Mouse (Mus musculus) cerebral cortex, adult 2 months (tissue): ENCODE results near the gene Mcmbp.

Experiments
- WGBS: fragments of 180-500 bp; shearing (Covaris S2); methylation state at CpG from one replicate; pipeline ENCODE4 v1.1.7; 2018; 5-methylcytosine and 5-hydroxymethylcytosine counted together

The Mcmbp gene

DNA sequence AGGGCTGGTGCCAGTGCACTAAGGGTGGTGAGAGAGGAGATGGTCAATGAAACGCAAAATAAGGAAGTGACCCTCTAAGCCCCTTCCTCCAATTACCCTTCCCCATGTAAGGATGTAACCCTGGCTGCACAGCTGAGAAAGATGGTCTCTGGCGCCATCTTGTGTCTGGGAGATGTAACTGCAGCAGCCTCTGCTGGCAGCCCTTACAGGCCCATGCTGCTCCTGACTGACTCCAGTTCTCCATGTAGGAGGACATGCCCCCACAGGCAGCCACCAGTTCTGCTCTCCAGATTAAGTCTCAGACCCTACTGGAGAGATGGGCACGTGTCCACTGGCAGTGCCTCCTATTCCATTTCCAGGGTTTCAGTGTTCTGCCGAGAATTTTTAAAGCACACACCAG is 34.6 kb downstream of the Mcmbp start:
- WGBS: 14% methylated on average over 4 of the region's 4 CpGs

- 90% methylated on average over 6 of the region's 6 CpGs for WGBS
Measured at GRCm38 (mm10) chr7:128699959-128700358, 40.3 kb downstream of the Mcmbp start.

DNA sequence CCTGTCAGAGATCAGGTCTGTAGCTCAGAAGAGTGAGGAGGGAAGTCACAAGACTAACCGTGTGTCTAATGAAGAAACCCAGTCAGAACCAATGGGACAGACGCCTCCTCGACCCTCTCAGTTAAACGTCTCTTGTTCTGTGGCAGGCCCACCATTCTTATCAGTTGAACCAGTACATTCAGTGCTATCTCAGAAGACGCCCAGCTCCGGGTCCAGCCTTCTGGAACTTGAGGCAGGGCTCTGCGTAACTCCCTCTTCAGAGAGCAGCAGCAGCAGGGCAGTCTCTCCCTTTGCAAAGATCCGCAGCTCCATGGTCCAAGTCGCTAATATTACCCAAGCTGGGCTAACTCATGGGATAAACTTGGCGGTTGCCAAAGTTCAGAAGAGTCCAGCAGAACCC is 45.4 kb downstream of the Mcmbp start:
- WGBS: 86% methylated on average over 10 of the region's 10 CpGs

DNA sequence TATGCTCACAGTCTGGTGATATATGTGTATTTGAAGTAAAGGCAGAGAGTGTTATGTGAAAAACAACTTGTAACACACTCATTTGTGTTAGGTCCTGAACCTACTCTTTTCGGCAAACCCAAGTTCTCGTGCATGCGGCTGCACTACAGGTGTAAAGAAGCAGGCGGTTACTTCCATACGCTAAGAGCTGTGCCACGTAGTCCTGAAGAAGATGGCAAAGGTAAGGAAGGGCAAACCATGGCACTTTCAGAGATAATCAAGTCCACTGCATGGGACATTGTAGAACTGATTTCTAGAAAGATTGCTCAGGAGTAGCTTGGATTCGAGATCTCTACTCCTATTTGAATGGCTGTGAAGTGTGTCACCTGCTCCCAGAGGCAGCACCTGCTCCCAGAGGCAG is 48.1 kb downstream of the Mcmbp start:
- 81% methylated on average over 7 of the region's 7 CpGs for WGBS

- 28% methylated on average over 7 of the region's 7 CpGs for WGBS
Measured at GRCm38 (mm10) chr7:128690796-128691195, 49.5 kb downstream of the Mcmbp start.

DNA sequence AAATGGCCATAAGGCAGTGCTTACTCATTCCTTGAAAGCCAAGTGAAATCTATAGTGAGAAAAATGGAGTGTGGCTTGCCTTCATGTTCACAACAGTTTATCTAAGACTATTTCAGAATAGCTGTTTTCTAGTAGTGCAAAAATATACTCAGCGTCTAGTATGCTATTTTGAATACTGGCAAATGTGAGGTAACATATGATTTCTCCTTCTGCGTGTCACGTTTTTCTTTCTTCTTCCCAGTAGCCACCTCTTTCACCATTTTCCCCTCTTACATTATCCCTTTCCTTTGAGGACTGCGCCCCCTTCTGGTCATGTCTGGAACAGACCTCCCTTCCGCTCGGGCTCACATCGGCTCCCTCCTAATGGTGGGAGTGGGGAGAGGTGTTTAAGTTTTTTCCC is 50.2 kb downstream of the Mcmbp start:
- 7% methylated on average over 7 of the region's 7 CpGs for WGBS

GRCm38 (mm10) chr7:128689347-128689746 is 50.9 kb downstream of the Mcmbp start:
- 52% methylated on average over 8 of the region's 8 CpGs for WGBS

DNA sequence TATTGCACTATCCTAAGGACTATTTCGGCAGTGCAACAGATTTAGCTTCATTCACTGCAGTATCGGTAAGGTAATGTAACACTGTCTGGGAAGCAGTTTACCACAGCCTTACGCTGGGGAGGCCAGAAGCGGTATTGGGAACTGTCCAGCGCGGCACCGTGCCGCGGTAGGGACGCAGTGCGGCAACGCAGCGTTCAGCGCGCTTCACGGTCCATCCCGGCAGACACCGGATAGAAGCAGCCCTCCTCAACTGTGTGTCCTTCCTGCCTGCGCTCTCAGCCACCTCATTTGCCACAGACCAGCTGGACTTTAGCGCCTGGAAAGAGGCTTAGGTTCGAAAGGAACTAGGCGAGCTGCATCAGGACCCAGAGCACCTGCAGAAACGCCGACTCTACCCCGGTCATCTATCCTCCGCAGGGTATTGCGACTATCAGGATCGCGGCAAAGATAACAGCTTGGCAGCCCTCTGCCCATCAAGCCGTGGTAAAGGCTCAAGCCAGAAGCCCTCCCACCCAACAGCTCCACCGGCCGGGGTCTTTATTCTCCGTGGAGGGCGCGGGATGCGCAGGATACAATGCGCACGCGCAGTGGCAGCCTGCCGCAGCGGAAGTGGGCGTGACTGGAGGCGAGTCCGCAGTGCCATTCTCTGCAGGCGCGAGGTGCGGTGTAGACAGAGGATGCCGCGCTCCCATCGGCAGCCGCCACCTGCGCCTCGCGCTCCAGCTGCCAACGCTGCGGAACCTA is 52.3 kb downstream of the Mcmbp start:
- 58% methylated on average over 56 of the region's 56 CpGs for WGBS

- 86% methylated on average over 3 of the region's 3 CpGs for WGBS
Measured at GRCm38 (mm10) chr7:128678546-128678945, 61.7 kb downstream of the Mcmbp start.

GRCm38 (mm10) chr7:128672408-128673010 is 67.8 kb downstream of the Mcmbp start:
- WGBS: 36% methylated on average over 15 of the region's 15 CpGs

DNA sequence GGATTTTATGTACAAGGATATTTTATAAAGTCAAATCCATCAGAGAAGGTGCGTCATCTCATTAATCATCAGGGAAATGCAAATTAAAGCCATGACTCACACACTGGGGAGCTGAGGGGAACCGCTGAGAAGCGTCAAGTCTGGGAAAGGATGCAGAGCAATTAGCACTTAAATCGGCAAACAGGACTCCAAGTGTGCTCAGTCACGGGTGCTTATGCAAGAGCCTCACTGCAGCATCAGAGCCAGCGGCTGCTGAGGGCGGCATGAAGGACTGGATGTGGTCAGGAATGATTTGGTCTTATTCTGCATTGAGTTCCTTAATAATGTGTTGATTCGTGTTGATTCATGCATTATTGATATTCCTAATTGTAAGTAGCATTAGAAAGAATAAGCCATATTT is 68.3 kb downstream of the Mcmbp start:
- WGBS: 25% methylated on average over 8 of the region's 8 CpGs

- WGBS: 62% methylated on average over 2 of the region's 2 CpGs
Measured at GRCm38 (mm10) chr7:128668831-128669230, 71.5 kb downstream of the Mcmbp start.

DNA sequence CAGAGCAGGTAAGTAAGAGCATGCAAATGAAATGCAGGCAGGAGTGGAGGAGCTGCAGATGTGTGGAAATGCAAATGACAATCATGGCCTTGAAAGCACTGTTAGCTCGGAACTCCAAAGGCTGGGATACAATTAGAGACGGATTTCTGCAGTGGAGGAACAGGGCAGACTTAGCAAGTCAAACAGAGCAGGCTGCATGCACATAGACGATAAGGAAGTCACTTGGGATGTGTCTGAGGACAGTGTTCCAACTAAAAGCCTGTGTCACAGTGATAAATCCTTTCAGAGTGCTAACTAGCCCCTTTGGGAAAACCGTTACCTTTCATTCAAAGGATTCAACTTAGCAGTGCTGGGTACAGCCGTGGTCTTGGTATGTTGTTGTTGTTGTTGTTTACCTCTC is 72.5 kb downstream of the Mcmbp start:
- 51% methylated on average over 5 of the region's 5 CpGs for WGBS

- 88% methylated on average over 11 of the region's 11 CpGs for WGBS
Measured at GRCm38 (mm10) chr7:128664861-128665377, 75.4 kb downstream of the Mcmbp start.

- 95% methylated on average over 8 of the region's 8 CpGs for WGBS
Measured at GRCm38 (mm10) chr7:128663906-128664305, 76.4 kb downstream of the Mcmbp start.

GRCm38 (mm10) chr7:128656970-128657369 is 83.3 kb downstream of the Mcmbp start:
- 95% methylated on average over 1 of the region's 1 CpGs for WGBS
